Mouse (Mus musculus) central nervous system, embryonic 14 days (tissue): ENCODE measurements around the gene Pcgf3. TPM values are rescaled to one million over a fixed set of nuclear protein-coding genes. Genes with fewer than 3 reads are reported as not detected.

Experiments
- polyA plus RNA-seq: library from polyadenylated mRNA; depleted of rRNA; stranded (reverse); fragments of >200 nt; gene quantifications from 2 replicates; pipeline ENCODE4 v1.2.3, GENCODE M21; 2012; rRNA removed

Gene Pcgf3
- 32.4 and 33.7 TPM in 2 replicates for polyA plus RNA-seq

DNA sequence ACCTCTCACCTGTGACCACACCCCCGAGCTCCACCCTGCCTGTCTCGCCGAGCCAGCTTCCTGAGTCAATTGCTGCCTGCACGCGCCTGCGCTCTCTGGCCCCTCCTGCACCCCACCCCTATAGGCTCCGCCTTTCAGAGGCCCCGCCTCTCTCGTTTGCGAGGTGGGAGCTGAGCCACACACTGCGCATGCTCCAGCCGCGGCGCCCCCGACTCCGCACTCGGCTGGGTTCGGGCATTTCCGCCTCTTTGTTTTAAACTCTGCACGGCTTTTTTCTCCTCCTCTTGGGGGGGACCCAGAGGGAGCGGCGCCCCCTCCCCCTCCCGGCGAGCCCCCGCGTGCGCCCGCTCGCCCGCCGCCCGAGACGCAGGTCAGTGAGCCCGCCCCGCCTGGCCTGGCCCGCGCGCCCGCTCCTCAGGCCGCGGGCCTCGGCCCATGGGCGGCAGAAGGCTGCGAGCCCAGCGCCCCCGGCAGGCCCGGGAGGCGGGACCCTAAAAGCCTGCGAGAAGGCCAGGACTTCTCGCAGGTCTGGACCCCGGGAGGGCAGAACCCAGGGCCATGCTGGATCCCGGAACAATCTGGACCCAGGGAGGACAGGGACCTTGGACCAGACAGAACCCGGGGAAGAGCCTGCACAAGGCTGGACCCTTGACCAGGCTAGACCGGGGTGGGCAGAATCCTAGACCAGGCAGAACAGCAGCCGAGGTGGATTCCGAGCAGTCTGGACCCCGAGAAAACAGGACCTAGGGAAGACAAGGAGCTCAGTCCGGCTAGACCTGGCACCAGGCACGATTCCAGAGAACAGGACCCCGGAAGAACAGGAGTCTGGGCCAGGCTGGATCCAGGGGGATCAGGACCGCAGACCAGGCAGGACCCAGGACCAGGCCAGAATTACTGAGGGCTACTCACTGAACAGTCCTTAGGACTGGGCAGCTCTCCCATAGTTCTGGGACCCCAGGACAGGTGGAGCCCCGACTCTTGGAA lies at the start of gene Pcgf3:
TSS of gene Pcgf3 (plus strand) at position 151 of the 984 bp plus-strand sequence.

DNA sequence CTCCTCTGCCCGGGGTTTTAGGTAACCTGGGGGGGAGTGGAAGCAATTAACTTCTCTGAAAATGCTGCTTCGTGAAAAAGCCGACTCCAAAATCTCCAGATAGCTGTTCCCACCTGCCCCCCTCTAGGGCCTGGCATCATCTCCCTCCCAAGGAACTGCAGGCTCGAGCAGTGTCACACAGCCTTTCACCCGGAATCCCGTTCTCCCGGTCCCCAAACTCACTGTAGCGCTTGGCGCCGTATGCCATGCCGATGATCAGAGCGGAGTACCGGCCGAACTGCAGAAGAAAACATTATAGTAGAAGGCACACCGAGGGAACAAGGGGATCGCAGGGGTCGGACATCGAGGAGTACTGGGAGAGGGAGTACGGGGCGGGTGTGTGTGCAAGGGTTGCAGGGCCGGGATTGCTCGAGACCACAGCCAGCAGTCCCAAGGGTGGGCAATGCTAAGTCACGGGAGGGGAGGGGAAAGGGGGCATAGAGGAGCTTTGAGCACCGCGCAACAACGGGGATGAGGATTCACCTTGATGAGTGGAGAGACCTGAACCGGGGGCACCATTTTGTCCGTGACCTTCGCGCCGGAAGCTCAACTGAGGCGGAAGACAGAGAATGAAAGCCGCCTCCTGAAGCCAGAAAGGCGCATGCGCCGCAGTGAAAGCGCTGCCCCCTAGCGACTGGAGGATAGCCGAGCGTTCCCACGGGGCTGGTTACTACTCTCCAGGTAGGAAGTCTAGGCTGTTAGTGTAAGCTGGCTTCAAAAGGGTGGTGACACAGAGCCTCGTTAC lies 27.0 kb upstream of the Pcgf3 start, which contains the start of gene Atp5k:
TSS of gene Atp5k (minus strand) at position 645 of the 784 bp plus-strand sequence.

DNA sequence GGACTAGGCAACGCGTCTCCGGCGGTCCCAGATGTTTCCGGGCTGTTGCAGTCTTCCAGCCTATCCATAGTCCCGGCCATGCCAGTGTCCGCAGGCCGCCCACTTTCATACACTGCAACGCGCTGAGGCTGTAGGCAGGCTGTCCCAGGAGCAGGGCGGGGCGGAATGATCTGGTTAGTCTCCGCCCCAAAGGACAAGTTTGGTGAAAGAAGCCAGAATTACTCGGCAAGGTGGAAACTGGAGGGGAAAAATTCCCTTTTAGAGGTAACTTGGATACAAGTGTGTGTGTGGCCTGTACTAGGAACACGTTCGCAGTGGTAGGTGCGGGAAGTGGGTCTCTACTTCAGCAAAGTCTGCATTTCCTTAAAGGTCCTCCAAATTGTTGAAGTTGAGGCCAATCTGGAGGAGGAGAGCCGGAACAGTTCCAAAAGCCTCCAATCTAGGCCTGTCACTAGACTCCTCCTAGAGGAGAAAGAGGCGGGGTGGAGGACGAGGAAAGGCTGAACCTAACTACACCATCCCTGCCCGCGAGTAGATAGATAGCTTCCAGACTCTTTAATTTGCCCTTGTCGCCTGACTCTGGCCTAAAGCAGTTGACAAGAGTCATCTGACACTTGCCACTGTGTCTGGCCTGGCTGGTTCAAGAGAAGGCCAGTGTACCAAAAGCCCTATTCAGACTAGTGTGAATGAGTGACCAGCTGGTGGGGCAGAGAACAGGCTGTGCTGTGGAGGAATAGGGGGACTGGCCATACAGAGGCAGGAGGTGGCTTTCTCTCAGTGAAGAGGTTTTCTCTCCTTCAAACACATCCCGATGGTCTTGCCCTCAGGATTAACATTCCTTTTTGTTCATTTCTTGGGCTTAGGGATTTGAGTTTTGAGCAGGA lies 12.0 kb upstream of the Pcgf3 start, which contains the start of gene Mfsd7a:
TSS of gene Mfsd7a (minus strand) at position 107 of the 884 bp plus-strand sequence.

DNA sequence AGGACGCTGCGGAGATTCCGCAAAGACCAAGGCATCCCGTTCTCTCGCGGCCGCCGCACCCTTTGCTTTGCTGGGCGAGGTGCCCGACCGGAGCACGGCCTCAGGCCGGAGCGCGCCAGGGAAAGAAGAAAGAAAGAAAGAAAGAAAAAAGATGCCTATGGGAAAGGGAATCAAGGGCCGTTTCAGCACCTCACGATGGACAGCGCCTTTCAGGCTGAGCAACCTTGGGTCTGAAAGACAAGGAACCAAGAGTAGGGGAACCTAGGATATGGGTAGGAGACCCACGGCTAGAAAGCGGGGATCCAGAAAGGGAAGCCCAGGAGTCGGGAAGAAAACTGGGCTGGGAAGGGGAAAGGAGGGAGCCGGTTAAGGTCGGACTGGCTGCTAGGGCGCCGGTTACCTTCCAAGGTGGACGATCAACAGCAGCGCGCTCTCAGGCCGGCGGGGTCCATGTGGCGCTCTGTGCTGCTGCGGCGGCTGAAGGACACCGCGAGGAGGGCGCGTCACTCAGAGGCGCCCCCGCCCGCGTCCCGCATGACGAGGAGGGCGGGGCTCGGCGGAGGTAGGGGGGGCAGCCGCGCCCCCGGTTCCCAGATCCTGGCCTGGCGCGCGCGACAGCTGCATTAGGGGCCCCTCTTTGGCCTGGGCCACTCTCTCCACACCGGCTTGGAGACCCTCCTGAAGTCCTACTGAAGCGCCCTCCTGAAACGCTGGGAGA lies 88.6 kb downstream of the Pcgf3 start, which contains the start of gene Cplx1:
TSS of gene Cplx1 (minus strand) at position 536 of the 718 bp plus-strand sequence.

Other genes with a start within 250 kb of the Pcgf3 start
- 29.5 and 31.0 TPM in 2 replicates for gene Dr1, start 192.3 kb upstream of the Pcgf3 start, polyA plus RNA-seq
- gene Pigg, start 148.6 kb upstream of the Pcgf3 start, polyA plus RNA-seq = 5.9 TPM in 2 replicates
- 6.6 and 7.5 TPM in 2 replicates for gene Gm42517, start 93.3 kb upstream of the Pcgf3 start, polyA plus RNA-seq
- gene Pde6b, start 72.8 kb upstream of the Pcgf3 start, polyA plus RNA-seq = not detected in 2 replicates
- 186 and 220 TPM in 2 replicates for gene Atp5k, start 26.8 kb upstream of the Pcgf3 start, polyA plus RNA-seq
- 0.52 and 0.94 TPM in 2 replicates for gene Mfsd7a, start 12.3 kb upstream of the Pcgf3 start, polyA plus RNA-seq
- gene Cplx1, start 88.8 kb downstream of the Pcgf3 start, polyA plus RNA-seq = 22.0 and 24.0 TPM in 2 replicates
- 63.3 and 66.9 TPM in 2 replicates for gene Gak, start 168.5 kb downstream of the Pcgf3 start, polyA plus RNA-seq
- gene Tmem175, start 168.5 kb downstream of the Pcgf3 start, polyA plus RNA-seq = 32.3 and 32.4 TPM in 2 replicates
- gene Idua, start 199.1 kb downstream of the Pcgf3 start, polyA plus RNA-seq = 14.1 and 15.8 TPM in 2 replicates
- 64.9 and 65.8 TPM in 2 replicates for gene Dgkq, start 208.4 kb downstream of the Pcgf3 start, polyA plus RNA-seq
- gene Slc26a1, start 214.3 kb downstream of the Pcgf3 start, polyA plus RNA-seq = 2.5 and 2.6 TPM in 2 replicates
- gene Fgfrl1, start 231.2 kb downstream of the Pcgf3 start, polyA plus RNA-seq = 21.4 and 38.4 TPM in 2 replicates